Mouse (Mus musculus): Measurements from ENCODE around the gene Nxn. TPM values are rescaled to one million over a fixed set of nuclear protein-coding genes. Genes with fewer than 3 reads are reported as not detected.
"Not testable (repeated sequence)": the region's sequence is repeated elsewhere in the genome, so short reads cannot be mapped to it uniquely, and the experiment has no call there.

Nxn gene
- total RNA-seq, 2 experiments from 2014 or later: 37.3 to 38.0 TPM

DNA sequence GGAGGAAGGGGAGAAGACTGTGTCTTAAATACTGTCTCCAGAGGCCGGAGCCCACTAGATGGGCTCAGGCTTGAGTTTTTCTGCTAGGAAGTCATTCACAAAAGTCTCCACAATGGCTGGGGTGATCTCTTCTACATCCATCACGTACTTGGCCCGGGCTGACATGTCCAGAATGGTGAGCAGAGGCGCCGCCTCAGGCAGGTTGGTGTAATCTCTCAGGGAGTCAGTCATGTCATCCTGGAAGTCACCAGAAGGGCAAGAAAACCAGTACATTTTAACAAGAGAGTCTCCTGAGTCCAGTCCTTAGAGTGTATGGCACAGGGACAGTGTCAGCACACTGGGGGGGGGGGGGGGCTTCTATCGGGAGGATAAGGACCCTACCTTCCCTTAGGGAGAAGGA, 140.4 kb downstream of the Nxn start:
- no peak for DNase-seq

DNA sequence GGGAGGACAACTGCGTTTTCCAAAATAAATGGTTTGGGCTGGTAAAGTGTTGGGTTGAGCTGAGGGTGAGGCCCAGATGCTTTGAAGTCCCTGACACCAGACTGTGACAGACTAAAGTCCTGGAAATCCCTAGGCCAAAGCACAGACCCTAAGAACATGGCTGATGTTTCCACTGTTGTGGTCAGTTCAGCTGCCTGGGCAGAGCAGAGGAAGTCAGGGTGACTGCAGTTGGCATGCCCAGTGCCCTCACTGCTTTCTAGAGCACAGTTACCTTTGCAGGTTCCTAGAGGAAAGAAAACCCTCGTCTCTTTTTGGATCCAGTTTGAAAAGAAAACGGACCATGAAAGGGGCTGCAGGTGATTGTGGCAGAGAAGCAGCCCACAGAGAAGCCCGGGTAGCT, 141.6 kb downstream of the Nxn start:
- DNase-seq: no peak

DNA sequence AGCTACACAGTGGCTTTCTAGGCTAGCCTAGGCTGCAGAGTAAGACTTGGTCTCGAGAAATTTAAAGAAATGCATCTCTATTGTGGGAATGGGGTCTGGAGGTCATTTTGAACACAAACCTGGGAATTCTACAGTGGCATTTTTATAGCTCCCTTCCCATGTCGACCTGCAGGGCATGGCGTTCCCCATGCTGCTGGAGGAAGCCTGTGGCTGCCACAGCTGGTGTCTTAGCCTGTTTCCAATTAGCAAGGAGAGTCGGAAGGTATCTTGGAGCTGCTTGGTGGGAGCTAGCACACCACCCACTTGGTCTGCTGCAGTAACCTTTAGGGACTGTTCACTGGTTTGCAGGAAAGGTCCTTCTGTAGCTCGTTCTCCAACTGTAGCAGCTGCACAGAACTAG, 142.8 kb downstream of the Nxn start:
- no peak for DNase-seq

DNA sequence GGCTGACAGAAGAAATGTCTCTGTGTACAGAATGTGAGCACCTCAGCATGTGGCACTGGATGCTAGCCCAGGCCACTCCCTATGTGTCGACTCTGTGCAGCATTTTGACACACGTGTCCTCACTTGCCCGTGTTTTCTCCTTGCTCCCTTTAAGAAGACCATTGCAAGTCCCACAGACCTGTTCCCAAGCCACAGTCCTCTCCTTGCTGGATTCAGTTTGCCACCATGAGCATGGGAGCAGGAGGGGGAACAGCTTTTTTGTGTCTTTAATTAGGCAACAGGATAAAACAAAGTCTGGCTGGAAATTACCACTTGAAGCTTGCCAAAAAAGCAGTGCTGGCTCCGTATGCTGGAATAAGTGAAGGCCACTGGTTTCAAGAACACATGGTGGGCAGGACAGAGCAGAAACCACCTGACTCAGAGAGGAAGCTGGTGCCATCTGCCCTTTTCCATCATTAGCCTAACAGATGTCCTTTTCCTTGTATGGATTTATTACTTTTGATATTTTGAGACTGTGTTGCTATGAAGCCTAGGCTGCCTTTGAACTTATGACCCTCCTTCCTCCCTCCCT, 143.4 kb downstream of the Nxn start:
- no peak for DNase-seq

DNA sequence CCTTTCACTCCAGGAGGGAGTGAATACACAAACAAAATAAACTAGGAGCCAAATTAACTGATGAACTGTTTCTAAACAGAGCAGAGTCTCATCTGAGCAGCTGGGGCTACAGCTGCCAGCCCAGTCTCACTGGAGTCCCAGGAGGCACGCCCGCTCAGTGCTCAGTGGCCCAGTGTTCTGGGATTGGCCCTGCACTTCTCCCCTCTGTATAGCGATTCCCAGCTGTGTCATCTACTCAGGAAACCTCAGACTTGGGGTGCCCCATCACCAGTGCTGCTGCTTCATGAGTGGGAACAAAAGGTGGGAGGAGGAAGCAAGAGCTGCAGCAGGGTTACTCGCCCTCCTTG, 145.0 kb downstream of the Nxn start:
- DNase-seq: no peak

DNA sequence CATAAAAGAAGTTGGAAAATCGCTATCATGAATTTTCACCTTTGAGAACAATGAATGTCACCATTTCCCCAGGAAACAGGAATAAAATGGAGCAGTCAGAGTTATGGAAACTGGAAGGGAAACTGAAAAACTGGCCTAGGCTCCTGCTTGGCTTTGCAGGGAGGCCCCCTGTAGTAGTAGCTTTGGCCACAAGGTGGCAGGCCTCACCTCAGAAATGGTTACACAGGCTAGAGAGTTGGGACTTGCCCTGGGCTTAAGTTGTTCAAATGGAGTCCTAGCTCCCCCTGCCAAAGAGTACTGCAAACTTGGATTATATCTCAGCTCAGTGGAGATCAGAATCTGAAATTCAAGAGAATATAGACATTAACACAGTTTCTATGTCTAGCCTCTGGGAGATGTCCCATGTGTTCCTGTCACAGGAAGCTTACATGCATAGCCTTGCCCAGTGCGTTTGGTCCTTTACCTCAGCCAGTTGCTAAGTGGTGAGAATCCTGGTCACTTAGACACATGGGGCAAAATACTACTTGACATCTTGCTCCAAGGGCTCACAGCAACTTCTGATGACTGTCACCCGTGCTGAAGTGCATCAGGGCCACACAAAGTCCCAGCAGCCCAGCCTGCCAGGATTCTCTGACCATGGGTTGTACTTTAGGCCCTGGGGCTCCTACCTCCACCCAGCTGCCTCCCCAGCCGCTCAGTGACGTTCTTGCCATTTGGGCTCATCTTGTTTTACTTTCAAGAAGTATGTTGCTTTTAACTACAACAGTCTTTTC, 145.6 kb downstream of the Nxn start:
- DNase-seq: peak; percentile 88

DNA sequence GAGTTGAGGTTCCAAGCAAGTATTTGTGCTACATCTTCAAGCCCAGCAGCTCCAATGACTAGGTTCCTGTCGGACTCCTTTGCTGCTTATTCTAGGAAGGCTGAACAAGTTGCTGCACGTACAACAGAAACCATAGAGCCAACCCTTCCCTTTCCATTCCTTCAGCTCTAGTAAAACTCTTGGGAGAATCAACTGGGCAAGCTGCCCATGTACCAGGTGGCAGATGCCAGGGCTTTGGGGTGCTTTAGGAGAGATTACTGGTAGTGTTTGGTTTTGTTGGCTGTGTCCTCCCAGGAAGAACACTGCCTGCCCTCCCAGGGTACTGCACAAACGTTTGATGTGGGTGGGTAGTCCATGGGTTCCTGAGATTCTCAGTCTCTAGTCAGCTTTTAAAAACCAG, 146.9 kb downstream of the Nxn start:
- DNase-seq: no peak

DNA sequence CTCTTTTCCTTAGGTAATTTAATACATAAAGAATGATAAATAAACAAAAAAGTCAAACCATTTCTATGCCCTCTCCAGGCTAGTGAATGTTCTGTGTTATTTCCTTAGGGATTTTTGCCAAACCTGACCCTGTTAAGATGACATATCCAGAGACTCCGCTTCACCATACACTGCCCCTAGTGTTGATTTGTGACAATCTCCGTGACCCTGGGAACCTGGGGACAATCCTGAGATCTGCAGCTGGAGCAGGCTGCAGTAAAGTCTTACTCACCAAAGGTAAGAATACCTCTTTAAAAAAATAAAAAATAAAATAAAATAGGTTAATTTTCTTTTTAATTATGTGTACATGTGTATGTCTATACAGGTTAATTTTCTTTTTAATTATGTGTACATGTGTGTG, 151.7 kb downstream of the Nxn start:
- no peak for DNase-seq

DNA sequence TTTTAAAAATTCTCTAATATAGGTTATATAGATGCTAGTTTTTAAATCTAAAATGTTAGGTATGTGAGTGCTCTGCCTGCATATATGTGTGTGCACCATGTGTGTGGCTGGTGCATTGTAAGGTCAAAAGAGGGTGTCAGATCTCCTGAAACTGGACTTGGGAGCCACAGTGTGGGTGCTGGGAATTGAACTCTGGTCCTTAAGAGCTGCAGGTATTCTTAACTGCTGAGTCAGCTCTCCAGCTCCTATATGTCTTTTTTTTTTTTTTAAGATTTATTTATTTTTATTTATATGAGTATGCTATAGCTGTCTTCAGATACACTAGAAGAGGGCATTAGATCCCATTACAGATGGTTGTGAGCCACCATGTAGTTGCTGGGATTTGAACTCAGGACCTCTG, 152.5 kb downstream of the Nxn start:
- no peak for DNase-seq

DNA sequence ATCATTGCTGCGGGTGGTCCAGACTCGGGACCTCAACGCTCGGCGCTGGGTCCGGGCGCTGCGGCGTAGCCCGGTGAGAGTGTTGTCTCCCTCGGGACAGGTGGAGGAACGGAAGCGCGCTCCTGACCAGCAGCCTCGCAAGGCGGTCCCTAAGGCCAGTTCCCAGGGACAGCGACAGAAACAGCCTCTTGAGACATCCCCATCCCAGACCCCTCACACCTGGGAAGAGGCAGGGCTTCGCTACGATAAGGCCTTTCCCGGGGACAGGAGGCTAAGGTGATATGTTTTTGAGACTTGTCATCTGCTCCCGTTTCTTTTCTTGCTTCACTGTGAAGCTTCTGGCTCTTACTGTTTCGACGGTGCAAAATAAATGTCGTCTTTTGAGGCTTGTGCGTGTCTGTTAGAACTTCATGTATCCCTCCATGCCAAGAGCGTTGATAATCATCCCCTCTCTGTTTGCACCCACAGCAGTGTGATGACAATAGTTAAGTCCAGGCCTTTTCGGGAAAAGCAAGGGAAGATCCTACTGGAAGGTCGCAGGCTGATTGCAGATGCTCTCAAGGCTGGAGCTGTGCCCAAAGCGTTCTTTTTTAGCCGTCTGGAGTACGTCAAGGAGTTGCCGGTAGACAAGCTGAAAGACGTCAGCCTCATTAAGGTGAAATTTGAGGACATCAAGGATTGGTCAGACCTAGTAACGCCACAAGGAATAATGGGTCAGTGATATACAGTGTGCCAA, 155.0 kb downstream of the Nxn start:
- no peak for DNase-seq

DNA sequence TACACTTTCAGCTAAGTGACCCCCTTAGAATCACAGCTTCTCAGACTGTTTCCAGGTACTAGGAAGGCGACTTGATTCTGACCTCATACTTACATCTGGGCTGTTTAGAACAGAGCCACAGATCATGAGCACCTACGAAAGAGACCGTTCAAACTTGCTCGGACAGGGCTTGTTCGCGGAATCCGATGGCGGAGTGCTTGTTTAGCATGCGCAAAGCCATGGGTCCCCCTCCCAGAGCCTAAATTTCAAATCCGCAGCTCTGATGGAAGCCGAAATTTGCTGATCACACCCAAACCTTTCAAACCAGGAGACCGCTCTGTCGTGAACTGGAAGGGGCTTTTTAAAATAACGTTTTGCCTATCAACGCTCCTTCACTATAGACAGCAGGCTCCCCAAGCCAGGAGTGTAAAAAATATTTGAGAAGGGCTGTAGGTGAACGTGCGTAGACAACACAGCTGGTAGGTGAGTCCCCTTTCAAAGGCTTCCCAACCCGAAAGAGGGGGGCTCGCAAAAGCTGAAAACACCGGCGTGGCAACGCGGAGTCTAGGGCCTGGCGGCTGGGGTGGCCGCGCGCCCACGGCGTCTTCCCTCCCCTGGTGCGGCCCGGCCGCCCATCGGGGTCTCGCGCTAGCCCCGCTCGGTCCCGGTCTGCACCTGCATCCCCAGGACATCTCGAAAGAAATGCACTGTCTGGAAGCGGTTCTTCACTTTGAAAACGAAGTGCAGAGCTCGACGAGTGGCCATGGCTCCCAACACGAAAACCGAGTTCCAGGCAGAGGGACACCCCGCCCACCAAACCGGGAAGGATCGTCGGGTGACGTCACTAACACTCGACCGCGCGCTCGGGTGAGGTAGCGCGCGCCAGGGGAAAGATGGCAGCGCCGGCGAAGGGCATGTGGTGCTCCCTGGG, 155.8 kb downstream of the Nxn start, which contains the start of the genes Mrm3 and Glod4:
Mrm3 (plus strand) TSS at position 815 of the 910 bp plus-strand sequence.
Glod4 (minus strand) TSS at position 825 of the 910 bp plus-strand sequence.
- DNase-seq: peak; percentile 93

DNA sequence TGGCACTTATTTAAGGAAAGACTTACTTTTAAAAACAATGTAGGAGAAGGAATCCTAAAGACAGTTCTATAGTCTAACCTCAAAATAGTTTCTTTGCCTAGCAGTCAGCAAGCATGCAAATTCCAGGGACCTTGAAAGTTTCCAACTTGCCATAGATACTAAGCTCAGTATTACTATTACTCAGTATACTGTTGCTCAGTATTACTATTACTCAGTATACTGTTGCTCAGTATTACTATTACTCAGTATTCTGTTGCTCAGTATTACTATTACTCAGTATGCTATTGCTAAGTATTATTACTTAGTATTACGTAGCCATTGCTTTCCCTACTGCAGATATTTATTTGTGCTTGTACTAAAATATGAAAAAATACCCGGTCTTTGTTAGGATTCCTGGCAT, 159.2 kb downstream of the Nxn start:
- no peak for DNase-seq

DNA sequence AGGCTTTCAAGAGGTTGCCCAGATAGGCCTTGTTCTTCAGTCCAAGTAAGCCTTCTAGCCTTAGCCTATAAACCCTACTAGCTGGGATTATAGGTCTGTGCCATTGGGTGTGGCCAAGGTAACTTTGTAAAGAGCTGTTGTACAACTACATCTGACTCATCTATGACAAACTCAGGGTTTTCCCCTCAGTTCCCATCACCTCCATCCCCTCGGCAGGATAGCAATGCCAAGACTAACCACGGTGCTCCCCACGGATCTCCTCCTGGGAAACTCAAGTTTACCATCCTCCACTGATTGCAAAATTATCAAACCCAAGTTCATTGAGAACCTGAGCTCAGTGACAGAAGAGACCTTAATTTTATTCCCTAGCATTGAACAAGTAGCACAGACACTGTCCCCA, 162.8 kb downstream of the Nxn start:
- DNase-seq: no peak

DNA sequence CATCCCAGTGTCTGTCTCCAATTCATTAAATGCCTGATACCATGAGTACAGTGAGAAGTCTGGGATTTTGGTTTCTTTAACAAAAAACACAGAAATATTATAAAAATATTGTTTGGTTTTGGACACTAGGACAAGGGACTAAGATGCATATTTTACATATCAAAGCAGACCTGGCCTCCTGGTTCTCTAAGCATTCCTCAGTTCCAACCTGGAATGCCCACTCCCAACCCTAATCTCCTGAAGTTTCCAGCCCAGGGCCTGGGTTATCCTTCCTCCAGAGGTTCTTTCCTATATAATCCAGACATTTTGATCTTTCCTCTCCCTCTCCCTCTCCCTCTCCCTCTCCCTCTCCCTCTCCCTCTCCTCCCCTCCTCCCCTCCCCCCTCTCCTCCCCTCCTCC, 173.9 kb downstream of the Nxn start:
- DNase-seq: no peak

DNA sequence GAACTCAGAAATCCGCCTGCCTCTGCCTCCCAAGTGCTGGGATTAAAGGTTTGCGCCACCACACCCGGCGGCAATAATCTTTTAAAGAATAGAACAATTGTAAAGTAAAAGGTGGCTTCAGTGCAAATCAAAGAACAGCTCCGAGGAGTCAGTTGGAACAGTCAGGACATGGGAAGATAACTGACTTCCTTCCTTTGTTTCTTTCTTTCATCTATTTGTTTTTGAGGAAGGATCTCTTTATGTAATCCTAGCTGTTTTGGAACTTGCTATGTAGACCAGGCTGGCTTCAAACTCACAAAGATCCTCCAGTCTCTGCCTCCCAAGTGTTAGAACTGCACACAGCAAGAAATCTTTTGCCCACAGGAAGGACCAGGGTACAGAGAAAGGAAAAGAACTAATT, 174.3 kb downstream of the Nxn start:
- no peak for DNase-seq

DNA sequence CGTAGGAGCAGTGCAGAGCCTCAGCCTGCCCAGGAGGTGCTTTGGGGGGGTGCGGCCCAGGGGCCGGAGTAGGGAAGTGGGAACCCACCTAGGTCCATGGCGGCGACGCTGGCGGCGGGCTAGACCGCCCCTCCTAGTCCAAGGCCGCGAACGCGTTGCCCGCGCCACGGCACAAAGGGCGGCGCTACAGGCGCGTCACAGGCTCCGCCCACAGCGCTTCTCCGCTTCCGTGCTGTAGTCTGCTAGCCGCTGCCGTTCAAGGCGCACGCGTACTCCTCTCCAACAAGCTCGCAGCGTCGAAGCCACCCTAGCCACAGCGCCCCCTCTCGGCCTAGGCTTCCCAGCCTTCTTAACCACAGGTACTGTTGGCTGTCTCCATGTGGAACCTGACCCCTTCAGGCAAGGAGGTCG, 181.5 kb downstream of the Nxn start, which contains the start of the genes Dbil5 and Gemin4:
Dbil5 (plus strand) TSS at position 219 of the 411 bp plus-strand sequence.
Gemin4 (minus strand) TSS at position 275 of the 411 bp plus-strand sequence.
- peak; percentile 98 for DNase-seq

DNA sequence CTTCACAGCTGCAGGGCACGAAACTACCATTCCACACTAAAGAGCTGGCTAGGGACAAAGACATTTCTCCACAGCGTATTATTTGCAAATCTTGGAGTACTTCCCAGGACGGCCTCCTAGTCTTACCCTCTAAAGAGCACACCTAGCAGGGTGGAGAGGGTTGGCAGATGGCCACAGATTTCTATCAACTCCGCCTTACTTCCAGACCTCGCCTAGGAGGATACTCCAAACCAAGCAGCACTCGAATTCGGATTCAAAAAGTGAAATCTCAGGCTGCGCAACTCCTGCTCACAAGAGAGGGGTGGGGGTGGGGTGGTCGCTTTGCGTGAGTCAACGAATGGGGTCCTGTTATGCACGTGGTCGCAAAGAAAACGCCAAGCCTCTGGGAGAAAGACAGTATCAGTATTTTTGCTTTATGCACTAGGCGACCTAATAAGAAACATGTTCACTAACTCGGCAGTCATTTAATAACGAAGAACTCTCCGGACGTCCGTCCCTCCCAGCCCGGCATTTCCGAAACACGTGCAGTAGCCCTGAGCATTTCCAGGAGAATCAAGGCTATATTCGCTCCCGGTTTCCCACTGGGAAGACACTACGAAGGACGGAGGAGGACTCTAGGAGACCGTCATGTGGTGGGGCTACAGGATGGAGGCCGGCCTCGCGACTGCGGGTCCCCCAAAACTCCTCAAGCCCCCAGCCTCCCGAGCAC, 182.1 kb downstream of the Nxn start:
- DNase-seq: peak; percentile 18

DNA sequence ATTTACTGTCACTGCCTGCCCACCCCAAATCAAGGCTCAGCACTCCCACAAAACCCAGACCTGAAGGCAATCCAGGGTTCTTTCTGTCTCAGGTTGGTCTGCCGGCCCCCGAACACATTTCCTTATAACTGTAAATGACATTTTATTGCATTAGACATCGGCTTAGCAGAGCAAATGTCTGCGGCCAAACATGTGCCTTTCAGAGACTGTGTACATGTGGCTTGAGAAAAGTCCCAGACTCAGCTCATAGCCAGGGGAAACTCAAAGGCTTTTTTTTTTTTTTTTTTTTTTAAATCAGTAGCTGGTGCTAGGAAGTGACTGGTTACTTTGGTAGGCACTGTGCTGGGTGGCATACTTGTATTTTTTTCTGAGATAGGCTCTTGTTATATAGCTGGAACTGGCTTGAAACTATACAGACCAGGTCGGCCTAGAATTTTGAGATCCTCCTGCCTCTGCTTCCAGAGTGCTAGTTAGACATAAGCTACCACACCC, 182.8 kb downstream of the Nxn start:
- DNase-seq: no peak

DNA sequence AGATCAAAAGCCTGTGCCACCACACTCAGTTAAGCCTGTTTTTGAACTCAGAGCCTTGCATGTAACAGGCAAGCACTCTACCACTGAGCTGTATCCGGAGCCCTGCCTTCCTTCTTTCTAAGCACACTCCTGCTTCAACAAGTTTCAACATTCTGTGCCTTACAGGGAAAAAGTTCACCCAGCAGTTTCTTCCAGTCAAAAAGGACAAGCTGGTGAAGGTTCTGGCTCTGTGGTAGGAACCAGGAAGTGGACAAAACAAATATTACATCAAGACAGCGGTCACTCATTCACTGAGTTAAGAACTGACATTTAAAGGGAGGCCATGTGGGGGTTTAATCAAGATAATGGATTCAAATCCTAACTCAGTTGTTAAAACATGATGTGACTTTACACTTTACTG, 183.9 kb downstream of the Nxn start:
- no peak for DNase-seq

DNA sequence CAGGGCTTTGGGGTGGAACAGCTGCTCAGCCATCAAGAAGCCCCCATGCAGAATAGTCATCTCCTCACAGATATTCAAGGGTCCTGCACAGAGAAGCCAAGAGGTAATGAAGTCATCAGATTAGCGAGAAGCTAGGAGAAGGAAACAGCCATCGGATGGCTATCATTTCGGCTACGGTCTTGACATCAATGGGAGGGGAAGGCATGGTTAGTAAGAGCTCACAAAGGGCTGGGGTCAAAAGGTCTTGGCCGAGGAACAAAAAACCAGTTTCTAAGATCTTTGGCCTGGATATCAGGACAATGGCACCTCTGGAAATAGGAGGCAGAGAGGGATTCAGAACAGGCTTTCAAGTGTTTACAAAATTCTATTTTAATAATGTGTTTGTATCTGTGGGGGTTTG, 185.1 kb downstream of the Nxn start:
- no peak for DNase-seq

DNA sequence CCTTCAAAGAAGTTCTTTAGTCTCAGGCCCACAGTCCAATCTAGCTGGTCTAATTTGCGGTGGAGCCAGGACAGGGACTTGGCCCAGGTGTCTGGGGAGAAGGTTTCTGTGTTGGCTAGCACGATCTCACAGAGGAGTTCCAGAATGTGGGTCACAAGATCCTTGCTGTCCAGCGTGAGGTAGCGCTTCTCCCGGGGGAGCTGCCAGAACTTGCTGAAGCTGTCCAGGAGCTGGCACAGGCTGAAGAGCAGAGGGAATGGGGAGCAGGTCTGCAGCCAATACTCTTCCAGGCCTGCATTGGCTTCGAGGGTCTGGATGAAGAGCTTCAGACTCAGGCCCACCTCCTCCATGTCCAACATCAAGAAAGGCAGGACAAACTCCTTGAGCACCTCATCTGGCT, 187.3 kb downstream of the Nxn start:
- DNase-seq: not testable (repeated sequence)

All from gastrocnemius, postnatal 10 days (tissue).